Mouse (Mus musculus): Measurements from ENCODE around the gene Sh2d3c. TPM values are rescaled to one million over a fixed set of nuclear protein-coding genes. Genes with fewer than 3 reads are reported as not detected.
A peak's percentile ranks its signal among the peaks of the same experiment; 100 is the strongest.

Gene Sh2d3c
- total and polyA plus RNA-seq, 3 experiments, result 27.1 to 52.8 (median 28.9) TPM

DNA sequence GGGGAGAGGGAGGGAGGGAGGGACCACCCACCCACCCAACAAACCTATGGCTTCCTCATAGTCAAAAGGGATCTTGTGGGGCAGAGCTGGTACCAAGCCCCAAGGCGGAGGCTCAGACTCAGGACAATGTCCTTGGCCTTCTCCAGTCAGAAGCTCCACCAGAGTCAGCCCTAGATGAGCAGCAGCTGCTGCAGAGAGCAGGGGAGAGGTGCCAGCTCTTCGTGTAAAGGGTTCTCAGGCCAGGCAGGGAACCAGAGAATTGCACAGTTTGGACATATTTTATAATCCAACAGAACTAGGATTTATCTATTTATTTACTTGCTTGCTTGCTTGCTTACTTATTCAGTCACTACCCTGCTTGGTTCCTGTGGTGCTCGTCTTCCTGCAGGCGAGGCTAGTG, 18.5 kb downstream of the Sh2d3c start:
- H3K36me3 ChIP-seq (ENCODE audit: control insufficient read depth, insufficient read depth, low read length), result peaks cover 8% of the 10 kb centered on the region
- WGBS, result 49% methylated on average over 4 of the region's 4 CpGs
- H3K79me2 ChIP-seq (replicated peaks; ENCODE audit: control insufficient read depth, insufficient read depth, low read length), result peaks cover 5% of the 10 kb centered on the region
- H3K4me3 ChIP-seq, result no peak overlapping the region
- intact Hi-C loops (cut with DNase I), result no loop called here
- no peak overlapping the region for H3K9ac ChIP-seq (ENCODE audit: low read depth, low read length)
- H3K27ac ChIP-seq, result peak overlapping the region; percentile 31; the same call in 1 of the 2 replicates
- H3K4me1 ChIP-seq (ENCODE audit: control insufficient read depth, insufficient read depth, low read length), result peaks cover 12% of the 10 kb centered on the region
- no peak for DNase-seq
- peaks cover 2% of the 10 kb centered on the region; the same call in 1 of the 2 replicates for H3K27me3 ChIP-seq (ENCODE audit: control insufficient read depth, insufficient read depth, low read length)
- TF ChIP-seq POLR2A (IDR thresholded peaks at IDR 0.05; ENCODE audit: insufficient read depth, low read depth, low read length), result no peak
- no peak for TF ChIP-seq EP300 (IDR thresholded peaks at IDR 0.05; ENCODE audit: insufficient read depth, low read depth, low read length)
- no peak for TF ChIP-seq CTCF (IDR thresholded peaks at IDR 0.05)

DNA sequence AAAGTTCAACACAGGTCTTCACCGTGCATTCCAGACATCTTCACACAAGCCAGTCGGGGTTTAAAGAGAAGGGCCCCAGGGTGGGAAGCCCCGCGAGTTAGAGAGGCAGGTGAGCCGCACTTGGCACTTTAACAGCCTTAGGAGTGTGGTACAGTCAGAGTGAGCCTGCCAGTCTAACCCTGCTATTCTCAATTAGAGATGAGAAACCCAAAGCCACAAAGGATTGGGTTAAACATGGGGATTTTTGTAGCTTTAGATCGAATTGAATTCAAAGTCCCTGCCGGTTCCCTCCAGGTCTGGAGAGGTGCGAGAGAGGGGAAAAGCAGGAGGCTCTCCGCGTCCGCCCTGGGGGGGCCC, 20.0 kb downstream of the Sh2d3c start, which contains the start of gene 6330409D20Rik:
TSS of gene 6330409D20Rik (minus strand) at position 101 of the 357 bp plus-strand sequence.
- TF ChIP-seq EP300 (IDR thresholded peaks at IDR 0.05; ENCODE audit: insufficient read depth, low read depth, low read length) (no peak), CTCF (IDR thresholded peaks at IDR 0.05) (no peak), POLR2A (IDR thresholded peaks at IDR 0.05; ENCODE audit: insufficient read depth, low read depth, low read length) (no peak)
- H3K27me3 ChIP-seq (ENCODE audit: control insufficient read depth, insufficient read depth, low read length), result peaks cover 2% of the 10 kb centered on the region; the same call in 1 of the 2 replicates
- intact Hi-C loops (cut with DNase I), result loop anchor here (2.0 kb wide), 1 partner anchor 14 kb away; no protein-coding TSS in a partner anchor
- peaks cover 6% of the 10 kb centered on the region; the same call in 1 of the 2 replicates for H3K36me3 ChIP-seq (ENCODE audit: control insufficient read depth, insufficient read depth, low read length)
- H3K4me3 ChIP-seq, result peak within 1 kb of the TSS; percentile 46
- 24% methylated on average over 11 of the region's 11 CpGs for WGBS
- peak within 1 kb of the TSS; percentile 38 for H3K27ac ChIP-seq
- H3K79me2 ChIP-seq (replicated peaks; ENCODE audit: control insufficient read depth, insufficient read depth, low read length), result peaks cover 5% of the 10 kb centered on the region
- H3K4me1 ChIP-seq (ENCODE audit: control insufficient read depth, insufficient read depth, low read length), result peaks cover 7% of the 10 kb centered on the region
- DNase-seq, result no peak
- peak within 1 kb of the TSS; percentile 52 for H3K9ac ChIP-seq (ENCODE audit: low read depth, low read length)

DNA sequence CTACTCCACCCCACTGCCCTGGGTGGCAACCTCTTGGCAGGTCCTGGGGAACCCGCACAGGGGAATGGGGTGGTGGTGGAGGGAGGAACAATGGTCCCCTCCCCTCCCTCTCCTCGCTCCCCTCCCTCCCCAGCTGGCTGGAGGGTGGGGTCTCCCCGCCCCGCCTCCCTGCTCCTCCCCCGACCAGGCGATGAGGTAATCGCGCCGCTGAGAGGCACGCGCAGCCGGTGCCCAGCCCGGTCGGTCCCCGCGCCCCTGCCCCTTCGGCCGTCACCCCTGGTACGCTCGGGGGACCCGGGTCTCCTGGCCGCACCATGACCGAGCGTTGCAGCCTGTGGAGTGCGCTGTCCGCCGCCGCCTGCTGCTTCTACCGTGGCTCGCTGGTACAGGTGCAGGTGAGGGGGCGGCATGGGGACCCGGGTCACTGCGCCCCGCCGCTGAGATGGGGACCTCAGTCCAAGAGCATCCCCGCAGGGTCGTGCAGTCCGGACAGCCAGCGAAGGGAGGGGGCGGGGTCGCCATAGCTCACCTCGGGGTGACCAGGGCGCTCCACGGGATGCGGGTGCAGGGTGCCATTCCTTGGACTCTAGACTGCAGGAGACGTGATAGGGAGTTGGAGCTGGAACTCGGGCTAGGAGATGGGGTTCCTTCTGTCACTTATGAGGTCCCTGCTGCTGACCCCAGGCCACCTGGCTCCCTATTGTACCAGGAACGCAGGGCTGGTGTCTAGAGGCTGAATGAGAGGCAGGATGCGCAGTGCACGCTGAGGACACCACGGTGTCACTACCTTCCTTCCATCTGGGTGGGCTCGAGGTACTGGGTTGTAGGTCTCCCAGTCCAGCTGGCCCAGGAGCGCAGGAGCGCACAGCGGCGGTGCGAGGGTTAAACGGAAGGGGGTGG, 20.7 kb downstream of the Sh2d3c start:
- Histone ChIP-seq H3K27ac (peak overlapping the region; percentile 38), H3K79me2 (replicated peaks; ENCODE audit: control insufficient read depth, insufficient read depth, low read length) (peaks cover 5% of the 10 kb centered on the region), H3K4me3 (peak overlapping the region; percentile 46), H3K4me1 (ENCODE audit: control insufficient read depth, insufficient read depth, low read length) (peaks cover 4% of the 10 kb centered on the region), H3K27me3 (ENCODE audit: control insufficient read depth, insufficient read depth, low read length) (peaks cover 2% of the 10 kb centered on the region; the same call in 1 of the 2 replicates), H3K9ac (ENCODE audit: low read depth, low read length) (peak overlapping the region; percentile 52), H3K36me3 (ENCODE audit: control insufficient read depth, insufficient read depth, low read length) (peaks cover 6% of the 10 kb centered on the region; the same call in 1 of the 2 replicates)
- peak; percentile 62 to 75 for DNase-seq
- TF ChIP-seq CTCF (IDR thresholded peaks at IDR 0.05) (no peak), POLR2A (IDR thresholded peaks at IDR 0.05; ENCODE audit: insufficient read depth, low read depth, low read length) (no peak), EP300 (IDR thresholded peaks at IDR 0.05; ENCODE audit: insufficient read depth, low read depth, low read length) (no peak)
- 26% methylated on average over 53 of the region's 58 CpGs for WGBS
- intact Hi-C loops (cut with DNase I), result loop anchor here (2.0 kb wide), 1 partner anchor 13 kb away; no protein-coding TSS in a partner anchor

DNA sequence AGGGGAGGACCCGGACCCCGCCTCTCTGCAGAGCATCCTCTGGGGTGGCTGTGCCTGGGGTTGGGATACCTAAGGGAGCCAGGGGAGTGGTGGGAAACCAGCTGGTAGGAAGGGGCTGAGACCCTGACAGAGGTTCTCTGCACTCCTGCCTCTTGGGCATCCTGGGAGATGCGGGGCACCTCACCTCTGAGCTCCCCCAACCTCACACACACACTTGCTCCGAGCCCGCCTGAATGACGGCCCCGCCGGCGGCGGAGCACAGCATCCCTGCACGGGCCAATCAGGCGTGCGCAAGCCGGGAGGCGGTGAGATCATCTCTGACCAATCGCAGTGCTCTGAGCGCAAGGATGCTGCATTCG, 21.3 kb downstream of the Sh2d3c start:
- DNase-seq, result no peak
- no peak overlapping the region for H3K4me3 ChIP-seq
- peaks cover 2% of the 10 kb centered on the region; the same call in 1 of the 2 replicates for H3K27me3 ChIP-seq (ENCODE audit: control insufficient read depth, insufficient read depth, low read length)
- H3K27ac ChIP-seq, result no peak overlapping the region
- TF ChIP-seq POLR2A (IDR thresholded peaks at IDR 0.05; ENCODE audit: insufficient read depth, low read depth, low read length) (no peak), EP300 (IDR thresholded peaks at IDR 0.05; ENCODE audit: insufficient read depth, low read depth, low read length) (no peak), CTCF (IDR thresholded peaks at IDR 0.05) (no peak)
- intact Hi-C loops (cut with DNase I), result no loop called here
- 37% methylated on average over 18 of the region's 18 CpGs for WGBS
- H3K9ac ChIP-seq (ENCODE audit: low read depth, low read length), result no peak overlapping the region
- peaks cover 6% of the 10 kb centered on the region; the same call in 1 of the 2 replicates for H3K36me3 ChIP-seq (ENCODE audit: control insufficient read depth, insufficient read depth, low read length)
- H3K4me1 ChIP-seq (ENCODE audit: control insufficient read depth, insufficient read depth, low read length), result peaks cover 3% of the 10 kb centered on the region
- H3K79me2 ChIP-seq (replicated peaks; ENCODE audit: control insufficient read depth, insufficient read depth, low read length), result peaks cover 5% of the 10 kb centered on the region

DNA sequence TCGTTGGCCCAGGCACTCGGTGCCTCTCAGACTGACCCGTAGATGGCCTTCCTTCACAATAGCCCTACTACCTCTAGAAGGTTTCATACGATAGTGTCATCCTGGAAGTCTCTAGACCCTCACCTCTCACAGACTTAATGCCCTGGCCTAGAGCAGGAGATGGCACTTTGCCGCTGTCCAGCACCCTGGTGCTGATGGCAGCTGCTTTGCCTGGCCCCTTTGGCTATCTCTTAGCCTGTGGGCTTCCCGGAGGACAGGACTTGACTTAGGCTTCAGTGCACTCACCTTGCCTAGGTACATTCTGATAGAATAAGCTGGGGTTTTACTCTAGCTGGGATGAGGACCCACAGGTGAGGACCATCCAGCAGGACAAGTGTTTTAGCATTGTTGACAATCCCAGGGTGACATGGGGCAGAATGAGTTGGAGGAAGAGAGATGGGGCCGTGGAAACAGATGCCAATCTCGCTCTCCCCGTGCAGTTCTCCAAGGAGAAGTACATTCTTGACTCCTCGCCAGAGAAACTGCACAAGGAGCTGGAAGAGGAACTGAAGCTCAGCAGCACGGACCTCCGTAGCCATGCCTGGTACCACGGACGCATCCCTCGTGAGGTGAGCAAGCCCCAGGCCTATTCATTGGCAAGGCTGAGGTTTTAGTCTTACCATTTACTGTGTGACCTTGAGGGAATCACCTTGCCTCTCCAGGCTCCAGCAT, 23.6 kb downstream of the Sh2d3c start:
- 41% methylated on average over 15 of the region's 15 CpGs for WGBS
- intact Hi-C loops (cut with DNase I), result no loop called here
- no peak for TF ChIP-seq EP300 (IDR thresholded peaks at IDR 0.05; ENCODE audit: insufficient read depth, low read depth, low read length)
- no peak for TF ChIP-seq CTCF (IDR thresholded peaks at IDR 0.05)
- no peak for TF ChIP-seq POLR2A (IDR thresholded peaks at IDR 0.05; ENCODE audit: insufficient read depth, low read depth, low read length)
- peaks cover 5% of the 10 kb centered on the region for H3K79me2 ChIP-seq (replicated peaks; ENCODE audit: control insufficient read depth, insufficient read depth, low read length)
- peaks cover 3% of the 10 kb centered on the region for H3K4me1 ChIP-seq (ENCODE audit: control insufficient read depth, insufficient read depth, low read length)
- H3K4me3 ChIP-seq, result no peak overlapping the region
- H3K36me3 ChIP-seq (ENCODE audit: control insufficient read depth, insufficient read depth, low read length), result peaks cover 2% of the 10 kb centered on the region; the same call in 1 of the 2 replicates
- peaks cover 2% of the 10 kb centered on the region; the same call in 1 of the 2 replicates for H3K27me3 ChIP-seq (ENCODE audit: control insufficient read depth, insufficient read depth, low read length)
- DNase-seq, result no peak
- H3K9ac ChIP-seq (ENCODE audit: low read depth, low read length), result no peak overlapping the region
- no peak overlapping the region for H3K27ac ChIP-seq
